Mouse (Mus musculus) lung, postnatal 0 days (tissue): ENCODE results near the gene Tbx15. TPM values are rescaled to one million over a fixed set of nuclear protein-coding genes. Genes with fewer than 3 reads are reported as not detected.

Experiments used
- ATAC-seq: fragments of 200-750 bp; cut with Nextera tagmentation; 2 replicates; pipeline ENCODE4 v1.8.0; 2017; ENCODE audit warnings: moderate library complexity
- DNase-seq: peaks from one replicate; pipeline ENCODE4 v3.0.0-alpha.2; 2016; ENCODE audit warnings: low spot score
- H3K27ac ChIP-seq: fragments of 300-500 bp; sonication (generic); 2 replicates; pipeline ENCODE4 v1.5.1; 2014; ENCODE audit warnings: antibody characterized with exemption, mild to moderate bottlenecking, low read length, mixed read lengths
- H3K27me3 ChIP-seq: fragments of 300-500 bp; sonication (generic); replicated peaks from 2 replicates; pipeline ENCODE4 v1.6.1; 2014; ENCODE audit warnings: low read length, mixed read lengths; ENCODE audit not compliant: insufficient read depth
- H3K36me3 ChIP-seq: fragments of 300-500 bp; sonication (generic); 2 replicates; pipeline ENCODE4 v1.6.1; 2014; ENCODE audit warnings: low read length, mixed read lengths; ENCODE audit not compliant: insufficient read depth
- H3K4me1 ChIP-seq: fragments of 300-500 bp; sonication (generic); 2 replicates; pipeline ENCODE4 v1.6.1; 2014; ENCODE audit warnings: antibody characterized with exemption, low read depth, low read length, mixed read lengths; ENCODE audit not compliant: insufficient read depth
- H3K4me2 ChIP-seq: fragments of 300-500 bp; sonication (generic); replicated peaks from 2 replicates; pipeline ENCODE4 v1.6.1; 2014; ENCODE audit warnings: low read depth, mild to moderate bottlenecking, low read length, moderate library complexity, mixed read lengths
- H3K4me3 ChIP-seq: fragments of 300-500 bp; sonication (generic); 2 replicates; pipeline ENCODE4 v1.5.1; 2014; ENCODE audit warnings: low read depth, low read length
- H3K9ac ChIP-seq: fragments of 300-500 bp; sonication (generic); replicated peaks from 2 replicates; pipeline ENCODE4 v1.6.1; 2014; ENCODE audit warnings: low read depth, mild to moderate bottlenecking
- H3K9me3 ChIP-seq: fragments of 300-500 bp; sonication (generic); 2 replicates; pipeline ENCODE4 v1.6.1; 2016; ENCODE audit warnings: low read length, mixed read lengths
- CTCF ChIP-seq: IDR thresholded peaks from 2 replicates; pipeline ENCODE4 v1.5.1; 2016; ENCODE audit warnings: antibody characterized with exemption, mild to moderate bottlenecking
- EP300 ChIP-seq: IDR thresholded peaks from 2 replicates; pipeline ENCODE4 v1.6.1; 2016; ENCODE audit warnings: antibody characterized with exemption, mild to moderate bottlenecking, control low read depth
- WGBS: fragments of 180-500 bp; shearing (Covaris S2); extraction: QIAGEN DNeasy Blood & Tissue Kit; methylation state at CpG from one replicate; pipeline ENCODE4 v1.1.7; 2014; 5-methylcytosine and 5-hydroxymethylcytosine counted together
- polyA plus RNA-seq: library from polyadenylated mRNA; unstranded; fragments of >200 nt; fragmentation: Nextera tagmentation; extraction: Ambion mirVana; gene quantifications from 2 replicates; pipeline ENCODE4 v1.2.1, GENCODE M21; 2015

Tbx15 gene
- polyA plus RNA-seq = 0.04 TPM in 1 of 2 replicates, not detected in the other

- Histone ChIP-seq H3K9ac (no peak within 1 kb of the TSS), H3K27ac (no peak within 1 kb of the TSS), H3K4me3 (peak within 1 kb of the TSS; percentile 25; the same call in 1 of the 2 replicates), H3K4me1 (peaks cover 9% of the 10 kb centered on the region; the same call in 1 of the 2 replicates), H3K36me3 (no peaks in the 10 kb centered on the region), H3K4me2 (peak within 1 kb of the TSS; percentile 34; the same call in 1 of the 2 replicates), H3K9me3 (no peaks in the 10 kb centered on the region), H3K27me3 (peaks cover 82% of the 10 kb centered on the region)
- ATAC-seq (no peak), DNase-seq (no peak)
- WGBS = under 1% methylated on average over 17 of the region's 20 CpGs
- TF ChIP-seq CTCF = no peak
- no peak for TF ChIP-seq EP300
Observed at GRCm38 (mm10) chr3:99240213-99240720, at the start of gene Tbx15. TSS of gene Tbx15 (plus strand) at chr3:99240381.

- Histone ChIP-seq H3K9me3 (no peaks in the 10 kb centered on the region), H3K4me1 (no peaks in the 10 kb centered on the region), H3K27ac (no peak overlapping the region), H3K4me3 (no peak overlapping the region), H3K27me3 (no peaks in the 10 kb centered on the region), H3K9ac (no peak overlapping the region), H3K36me3 (no peaks in the 10 kb centered on the region), H3K4me2 (no peak overlapping the region)
- ATAC-seq (no peak), DNase-seq (no peak)
- no peak for TF ChIP-seq CTCF
- no peak for TF ChIP-seq EP300
- WGBS = 46% methylated on average over 4 of the region's 4 CpGs
Observed at GRCm38 (mm10) chr3:99193576-99193975, 46.6 kb upstream of the Tbx15 start.

GRCm38 (mm10) chr3:99203331-99203730, 36.9 kb upstream of the Tbx15 start:
- no peak for ATAC-seq

GRCm38 (mm10) chr3:99208416-99208815, 31.8 kb upstream of the Tbx15 start:
- Histone ChIP-seq H3K4me3 (no peak overlapping the region), H3K9me3 (no peaks in the 10 kb centered on the region), H3K27ac (no peak overlapping the region), H3K4me1 (no peaks in the 10 kb centered on the region), H3K27me3 (no peaks in the 10 kb centered on the region), H3K4me2 (no peak overlapping the region), H3K9ac (no peak overlapping the region), H3K36me3 (no peaks in the 10 kb centered on the region)
- no peak for DNase-seq
- WGBS = 25% methylated on average over 1 of the region's 1 CpGs
- no peak for ATAC-seq
- TF ChIP-seq CTCF (no peak), EP300 (no peak)

More at GRCm38 (mm10) chr3:99203331-99203730, 36.9 kb upstream of the Tbx15 start:
- TF ChIP-seq EP300 (no peak), CTCF (no peak)
- H3K9me3 ChIP-seq = no peaks in the 10 kb centered on the region
- no peaks in the 10 kb centered on the region for H3K4me1 ChIP-seq
- no peaks in the 10 kb centered on the region for H3K36me3 ChIP-seq
- H3K27ac ChIP-seq = no peak overlapping the region
- H3K9ac ChIP-seq = no peak overlapping the region
- no peak for DNase-seq
- H3K27me3 ChIP-seq = no peaks in the 10 kb centered on the region
- no peak overlapping the region for H3K4me2 ChIP-seq
- no peak overlapping the region for H3K4me3 ChIP-seq

- no peaks in the 10 kb centered on the region for H3K9me3 ChIP-seq
- no peaks in the 10 kb centered on the region for H3K36me3 ChIP-seq
- no peak overlapping the region for H3K9ac ChIP-seq
- 42% methylated on average over 14 of the region's 14 CpGs for WGBS
- DNase-seq (no peak), ATAC-seq (no peak)
- no peak overlapping the region for H3K4me3 ChIP-seq
- no peaks in the 10 kb centered on the region for H3K27me3 ChIP-seq
- no peaks in the 10 kb centered on the region for H3K4me1 ChIP-seq
- H3K27ac ChIP-seq = no peak overlapping the region
- no peak overlapping the region for H3K4me2 ChIP-seq
- TF ChIP-seq CTCF = no peak
- no peak for TF ChIP-seq EP300
Observed at GRCm38 (mm10) chr3:99211105-99211698, 29.0 kb upstream of the Tbx15 start.

GRCm38 (mm10) chr3:99227807-99228206, 12.4 kb upstream of the Tbx15 start:
- TF ChIP-seq CTCF (no peak), EP300 (no peak)
- WGBS = 62% methylated on average over 2 of the region's 2 CpGs

More at GRCm38 (mm10) chr3:99227807-99228206, 12.4 kb upstream of the Tbx15 start:
- Histone ChIP-seq H3K27me3 (no peaks in the 10 kb centered on the region), H3K36me3 (no peaks in the 10 kb centered on the region), H3K4me2 (no peak overlapping the region), H3K9ac (no peak overlapping the region), H3K27ac (no peak overlapping the region), H3K9me3 (no peaks in the 10 kb centered on the region), H3K4me1 (no peaks in the 10 kb centered on the region), H3K4me3 (no peak overlapping the region)
- DNase-seq (no peak), ATAC-seq (no peak)
